Mouse (Mus musculus): ENCODE measurements at regions not wholly inside any gene's neighbourhood (a gene's known extent, or its start where the extent isn't known, plus 50 kb on each side); places are given as distances from the start of the nearest gene placed in this dataset.

DNA sequence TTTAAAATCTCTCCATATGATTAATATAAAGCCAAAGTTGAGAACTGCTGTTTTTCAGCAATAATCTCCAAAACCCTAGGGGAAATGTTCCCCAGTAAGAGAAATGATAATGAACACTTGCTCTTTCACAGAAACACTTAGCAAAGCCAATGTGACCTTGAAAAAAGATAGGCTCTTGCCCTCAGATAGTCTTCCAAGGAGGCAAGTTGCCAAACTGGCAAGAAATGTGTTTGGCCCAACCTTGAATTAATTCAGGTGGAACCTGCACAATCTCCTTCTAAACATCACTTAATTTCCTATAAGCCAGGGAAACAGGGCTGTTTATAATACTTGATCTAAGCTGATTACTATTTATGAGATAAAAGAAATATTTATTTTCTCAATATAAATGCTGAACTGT, 244.0 kb upstream of the Gnaz start:
- H3K9ac ChIP-seq (replicated peaks): no peak overlapping the region
- H3K4me3 ChIP-seq (replicated peaks): no peak overlapping the region
- H3K4me2 ChIP-seq (replicated peaks): no peak overlapping the region
- no peaks in the 10 kb centered on the region; the same call in 1 of the 2 replicates for H3K9me3 ChIP-seq
- no peaks in the 10 kb centered on the region for H3K36me3 ChIP-seq
- H3K27ac ChIP-seq: no peak overlapping the region
- no peaks in the 10 kb centered on the region for H3K4me1 ChIP-seq (replicated peaks)
- H3K27me3 ChIP-seq: no peaks in the 10 kb centered on the region
- no peak for ATAC-seq

DNA sequence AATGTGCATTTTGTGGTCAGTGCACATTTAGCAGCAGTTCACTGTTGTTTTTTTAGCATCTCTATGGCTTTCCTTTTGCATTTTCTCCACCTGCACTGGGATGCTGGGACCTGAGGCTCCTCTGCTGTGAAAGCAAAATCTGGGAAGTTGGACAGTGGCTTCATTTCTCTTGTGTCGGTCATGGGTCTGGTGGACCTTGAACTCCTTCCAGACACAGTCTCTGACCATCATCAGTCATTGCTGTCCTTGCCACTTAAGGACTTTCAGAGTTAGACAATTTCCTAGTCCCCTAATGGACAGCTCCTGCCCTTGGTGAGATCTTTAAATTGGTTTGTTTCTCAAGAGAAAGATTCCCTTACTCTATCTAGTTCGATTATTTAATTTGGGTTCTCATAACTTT, 217.5 kb upstream of the Gnaz start:
- no peak for ATAC-seq
- WGBS: 92% methylated on average over 2 of the region's 2 CpGs
- Histone ChIP-seq H3K4me2 (replicated peaks) (no peak overlapping the region), H3K27me3 (no peaks in the 10 kb centered on the region), H3K27ac (no peak overlapping the region), H3K36me3 (no peaks in the 10 kb centered on the region), H3K4me1 (replicated peaks) (no peaks in the 10 kb centered on the region), H3K9ac (replicated peaks) (no peak overlapping the region), H3K9me3 (no peaks in the 10 kb centered on the region), H3K4me3 (replicated peaks) (no peak overlapping the region)

DNA sequence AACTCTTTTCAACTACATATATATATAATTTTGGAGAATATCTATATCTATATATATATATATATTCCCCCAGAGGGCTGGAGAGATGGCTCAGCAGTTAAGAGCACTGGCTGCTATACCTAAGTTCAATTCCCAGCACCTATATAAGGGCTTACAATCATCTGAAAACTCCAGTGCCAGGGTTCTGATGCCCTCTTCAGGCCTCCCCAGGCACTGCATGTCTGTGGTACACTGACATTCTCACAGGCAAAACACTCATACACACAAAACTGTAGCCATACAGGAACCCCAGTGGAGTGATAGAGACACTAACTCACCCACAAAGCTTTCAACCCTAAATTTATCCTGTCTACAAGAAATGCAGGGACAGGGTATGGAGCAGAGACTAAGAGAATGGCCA, 216.1 kb upstream of the Gnaz start:
- no peak overlapping the region for H3K27ac ChIP-seq
- H3K9ac ChIP-seq (replicated peaks): no peak overlapping the region
- H3K9me3 ChIP-seq: no peaks in the 10 kb centered on the region
- no peaks in the 10 kb centered on the region for H3K36me3 ChIP-seq
- no peaks in the 10 kb centered on the region for H3K4me1 ChIP-seq (replicated peaks)
- H3K27me3 ChIP-seq: no peaks in the 10 kb centered on the region
- no peak overlapping the region for H3K4me2 ChIP-seq (replicated peaks)
- no peak overlapping the region for H3K4me3 ChIP-seq (replicated peaks)
- no peak for ATAC-seq

DNA sequence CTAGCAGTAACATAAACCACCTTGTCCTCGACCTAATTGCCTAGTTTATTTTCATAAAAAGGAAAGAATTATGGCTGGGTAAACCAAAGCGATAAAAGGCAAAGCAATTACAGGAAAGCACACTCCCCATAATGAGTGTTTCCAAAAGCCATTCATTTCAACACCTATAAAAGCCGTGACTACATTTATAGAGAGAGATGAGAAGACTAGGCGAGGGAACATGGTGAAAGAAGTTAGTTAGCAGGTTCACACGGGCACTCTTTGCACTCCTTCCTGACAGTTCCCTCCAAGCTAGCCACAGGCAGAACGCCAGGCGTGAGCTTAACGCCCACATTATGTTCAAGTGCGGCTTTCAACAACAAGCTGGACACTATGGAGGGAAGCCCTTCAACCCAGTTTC, 206.2 kb upstream of the Gnaz start:
- Histone ChIP-seq H3K9ac (replicated peaks) (no peak overlapping the region), H3K27ac (no peak overlapping the region), H3K27me3 (no peaks in the 10 kb centered on the region), H3K36me3 (no peaks in the 10 kb centered on the region), H3K9me3 (no peaks in the 10 kb centered on the region), H3K4me1 (replicated peaks) (no peaks in the 10 kb centered on the region), H3K4me2 (replicated peaks) (no peak overlapping the region), H3K4me3 (replicated peaks) (no peak overlapping the region)
- ATAC-seq: no peak
- 87% methylated on average over 9 of the region's 9 CpGs for WGBS

DNA sequence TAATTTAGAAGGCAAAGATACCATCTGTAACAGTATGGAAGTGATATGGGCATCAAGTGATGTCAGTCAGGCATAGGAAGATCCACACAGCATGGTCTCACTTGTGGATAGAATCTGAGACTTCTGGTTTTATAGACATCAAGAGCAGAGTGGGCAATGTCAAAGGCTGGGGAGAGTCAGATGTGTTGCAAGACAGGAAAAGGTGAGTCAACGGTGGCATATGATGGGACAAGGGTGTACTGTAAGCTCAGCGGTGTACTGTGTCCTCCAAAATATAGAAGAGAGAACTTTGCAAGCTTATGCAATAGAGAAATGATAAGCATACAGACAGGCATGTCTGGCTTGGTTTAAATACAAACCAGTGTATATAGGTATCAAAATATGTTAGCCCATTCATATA, 177.7 kb upstream of the Gnaz start:
- 89% methylated on average over 2 of the region's 2 CpGs for WGBS
- Histone ChIP-seq H3K36me3 (no peaks in the 10 kb centered on the region), H3K9ac (replicated peaks) (no peak overlapping the region), H3K4me3 (replicated peaks) (no peak overlapping the region), H3K4me1 (replicated peaks) (no peaks in the 10 kb centered on the region), H3K27me3 (no peaks in the 10 kb centered on the region), H3K9me3 (no peaks in the 10 kb centered on the region), H3K4me2 (replicated peaks) (no peak overlapping the region), H3K27ac (no peak overlapping the region)
- no peak for ATAC-seq

DNA sequence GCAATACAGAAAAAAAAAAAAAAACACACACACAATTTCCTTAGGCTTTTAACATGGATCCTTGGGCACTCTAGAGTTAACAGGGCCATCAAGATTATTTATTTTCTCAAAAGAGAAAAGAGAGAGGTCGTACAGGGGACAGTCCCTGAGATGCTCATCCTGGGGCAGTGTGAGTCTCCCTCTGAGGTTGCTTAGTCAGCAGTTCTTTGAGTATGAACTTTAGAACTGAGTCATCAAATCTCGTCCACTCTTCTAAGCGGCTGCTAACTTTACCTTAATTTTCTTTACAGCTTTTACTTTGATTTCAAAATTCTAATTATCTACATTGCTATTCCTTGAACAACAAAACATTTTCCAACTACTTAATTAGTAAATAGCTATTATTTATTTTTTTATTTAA, 177.0 kb upstream of the Gnaz start:
- H3K4me2 ChIP-seq (replicated peaks): no peak overlapping the region
- WGBS: 71% methylated on average over 3 of the region's 3 CpGs
- no peak for ATAC-seq
- H3K4me1 ChIP-seq (replicated peaks): no peaks in the 10 kb centered on the region
- H3K27me3 ChIP-seq: no peaks in the 10 kb centered on the region
- H3K9me3 ChIP-seq: no peaks in the 10 kb centered on the region
- no peaks in the 10 kb centered on the region for H3K36me3 ChIP-seq
- H3K27ac ChIP-seq: no peak overlapping the region
- H3K4me3 ChIP-seq (replicated peaks): no peak overlapping the region
- H3K9ac ChIP-seq (replicated peaks): no peak overlapping the region

DNA sequence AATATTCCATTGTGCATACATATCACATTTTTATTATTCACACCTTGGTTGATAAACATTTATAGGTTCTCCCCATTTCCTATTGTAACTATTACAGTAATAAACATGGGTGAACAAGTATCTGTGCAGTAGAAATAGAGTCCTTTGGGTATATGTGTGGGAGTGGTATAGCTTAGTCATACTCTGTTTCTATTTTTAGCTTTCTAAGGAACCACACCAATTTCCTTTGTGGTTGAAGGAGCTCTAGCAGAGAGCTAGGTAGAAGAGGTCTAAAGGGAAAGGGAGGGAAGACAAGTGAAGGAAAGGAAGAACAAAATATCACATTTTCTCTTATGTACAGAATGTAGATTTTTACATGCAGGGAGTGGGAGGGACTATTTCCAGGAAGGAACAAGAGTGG, 143.6 kb upstream of the Gnaz start:
- no peak for ATAC-seq
- no peak overlapping the region for H3K27ac ChIP-seq
- H3K4me1 ChIP-seq (replicated peaks): no peaks in the 10 kb centered on the region
- no peak overlapping the region for H3K4me2 ChIP-seq (replicated peaks)
- no peaks in the 10 kb centered on the region for H3K36me3 ChIP-seq
- H3K27me3 ChIP-seq: no peaks in the 10 kb centered on the region
- no peak overlapping the region for H3K4me3 ChIP-seq (replicated peaks)
- no peaks in the 10 kb centered on the region for H3K9me3 ChIP-seq
- no peak overlapping the region for H3K9ac ChIP-seq (replicated peaks)

DNA sequence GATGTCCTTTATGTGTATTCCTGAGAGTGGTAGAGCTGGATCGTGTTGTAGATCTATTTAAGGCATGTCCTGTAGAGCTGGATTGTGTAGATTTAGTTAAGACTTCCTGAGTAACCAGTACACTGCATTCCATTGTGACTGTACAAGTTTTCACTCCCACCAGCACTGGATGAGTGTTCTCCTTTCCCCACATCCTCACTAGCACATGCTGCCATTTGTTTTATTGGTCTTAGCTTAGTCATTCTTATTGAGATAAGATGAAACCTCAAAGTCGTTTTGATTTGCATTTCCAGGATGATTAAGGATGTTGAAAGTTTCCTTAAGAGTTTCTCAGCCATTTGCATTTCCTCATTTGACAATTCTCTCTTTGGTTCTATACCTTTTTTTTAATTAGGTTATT, 132.6 kb upstream of the Gnaz start:
- ATAC-seq: no peak
- Histone ChIP-seq H3K4me3 (replicated peaks) (no peak overlapping the region), H3K4me2 (replicated peaks) (no peak overlapping the region), H3K36me3 (no peaks in the 10 kb centered on the region), H3K9me3 (no peaks in the 10 kb centered on the region; the same call in 1 of the 2 replicates), H3K9ac (replicated peaks) (no peak overlapping the region), H3K27ac (no peak overlapping the region), H3K27me3 (no peaks in the 10 kb centered on the region), H3K4me1 (replicated peaks) (no peaks in the 10 kb centered on the region)
- 79% methylated on average over 2 of the region's 2 CpGs for WGBS

DNA sequence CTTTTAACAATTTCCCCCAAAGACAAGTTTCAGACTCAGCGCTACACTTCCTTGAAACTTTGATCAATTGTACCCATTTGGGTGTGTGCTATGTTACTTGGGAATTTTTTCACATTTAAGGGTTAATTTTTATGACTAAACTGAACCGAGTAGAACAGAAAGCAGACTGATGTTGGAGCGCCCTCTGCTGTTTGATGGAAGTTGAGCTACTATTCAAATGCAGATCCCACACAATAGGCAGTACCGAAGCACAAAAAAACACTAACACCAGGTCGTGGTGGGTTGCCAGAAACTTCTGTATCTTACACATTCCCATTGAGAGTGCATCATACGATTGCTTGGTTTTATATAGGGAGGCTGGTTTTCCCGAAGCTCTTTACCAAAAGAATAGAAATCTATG, 118.6 kb upstream of the Gnaz start:
- WGBS: 8% methylated on average over 7 of the region's 7 CpGs
- H3K4me3 ChIP-seq (replicated peaks): no peak overlapping the region
- no peaks in the 10 kb centered on the region for H3K27me3 ChIP-seq
- H3K4me1 ChIP-seq (replicated peaks): no peaks in the 10 kb centered on the region
- H3K36me3 ChIP-seq: no peaks in the 10 kb centered on the region
- H3K27ac ChIP-seq: no peak overlapping the region
- ATAC-seq: peak; percentile 73
- H3K4me2 ChIP-seq (replicated peaks): no peak overlapping the region
- no peaks in the 10 kb centered on the region for H3K9me3 ChIP-seq
- no peak overlapping the region for H3K9ac ChIP-seq (replicated peaks)

DNA sequence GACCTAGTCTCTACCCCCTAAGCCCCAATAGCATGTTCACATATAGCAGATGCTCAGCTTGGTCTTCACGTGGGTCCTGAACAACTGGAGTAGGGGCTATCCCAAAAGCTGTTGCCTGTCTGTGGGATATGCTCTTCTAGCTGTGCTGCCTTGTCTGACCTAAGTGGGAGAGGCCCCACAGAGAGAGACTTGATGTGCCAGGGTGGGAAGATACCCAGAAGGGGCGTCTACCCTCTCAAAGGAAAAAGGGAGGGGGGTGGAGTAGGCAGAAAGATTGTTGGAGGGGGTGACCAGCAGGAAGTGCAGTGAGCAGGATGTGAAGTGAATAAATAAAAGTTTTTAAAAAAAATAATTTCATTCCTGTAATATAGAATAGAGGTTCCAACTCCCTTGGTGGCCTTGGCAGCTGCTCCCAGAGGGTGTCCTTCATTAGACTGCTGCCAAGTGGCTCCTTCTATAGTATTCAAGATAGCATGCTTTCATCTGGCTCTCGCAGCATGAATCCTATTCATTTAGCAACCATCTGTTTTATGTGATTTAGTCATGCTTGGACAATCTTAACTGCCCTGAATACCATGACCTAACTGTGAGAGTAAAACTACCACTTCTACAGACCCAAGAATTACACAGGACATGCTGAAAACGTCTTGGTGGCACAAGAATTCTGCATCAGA, 111.8 kb upstream of the Gnaz start:
- peak; percentile 83 for ATAC-seq
- Histone ChIP-seq H3K9me3 (no peaks in the 10 kb centered on the region), H3K27me3 (no peaks in the 10 kb centered on the region), H3K9ac (replicated peaks) (no peak overlapping the region), H3K36me3 (no peaks in the 10 kb centered on the region), H3K27ac (no peak overlapping the region), H3K4me1 (replicated peaks) (peaks cover 17% of the 10 kb centered on the region; the same call in 1 of the 2 replicates), H3K4me3 (replicated peaks) (no peak overlapping the region), H3K4me2 (replicated peaks) (no peak overlapping the region)
- 50% methylated on average over 4 of the region's 4 CpGs for WGBS
